Mouse (Mus musculus): ENCODE measurements around the gene Otos.

GRCm38 (mm10) chr1:92647026-92647425, 1.6 kb downstream of the Otos start:
- TF ChIP-seq CTCF (IDR thresholded peaks at IDR 0.05), result no peak
- no peak for TF ChIP-seq EP300 (IDR thresholded peaks at IDR 0.05)
